Mouse (Mus musculus): ENCODE measurements around the gene Tsc22d1.

GRCm38 (mm10) chr14:76544136-76544535 is 129.4 kb downstream of the Tsc22d1 start:
- TF ChIP-seq POLR2AphosphoS5 (IDR thresholded peaks at IDR 0.05; ENCODE audit: insufficient replicate concordance, low read depth, low read length) (no peak), CTCF (IDR thresholded peaks at IDR 0.05; ENCODE audit: low read depth, low read length) (no peak), GATA2 (IDR thresholded peaks at IDR 0.05; ENCODE audit: borderline replicate concordance, low read depth, low read length) (no peak)

Measured in G1E (cell line).